Mouse (Mus musculus) thymus, postnatal 4 days (tissue): Measurements from ENCODE around the gene Bcl7c.
"Not testable (repeated sequence)": the region's sequence is repeated elsewhere in the genome, so short reads cannot be mapped to it uniquely, and the experiment has no call there.

Source experiments
- DNase-seq: peaks from one replicate; pipeline ENCODE4 v3.0.0; 2021

The Bcl7c gene

DNA sequence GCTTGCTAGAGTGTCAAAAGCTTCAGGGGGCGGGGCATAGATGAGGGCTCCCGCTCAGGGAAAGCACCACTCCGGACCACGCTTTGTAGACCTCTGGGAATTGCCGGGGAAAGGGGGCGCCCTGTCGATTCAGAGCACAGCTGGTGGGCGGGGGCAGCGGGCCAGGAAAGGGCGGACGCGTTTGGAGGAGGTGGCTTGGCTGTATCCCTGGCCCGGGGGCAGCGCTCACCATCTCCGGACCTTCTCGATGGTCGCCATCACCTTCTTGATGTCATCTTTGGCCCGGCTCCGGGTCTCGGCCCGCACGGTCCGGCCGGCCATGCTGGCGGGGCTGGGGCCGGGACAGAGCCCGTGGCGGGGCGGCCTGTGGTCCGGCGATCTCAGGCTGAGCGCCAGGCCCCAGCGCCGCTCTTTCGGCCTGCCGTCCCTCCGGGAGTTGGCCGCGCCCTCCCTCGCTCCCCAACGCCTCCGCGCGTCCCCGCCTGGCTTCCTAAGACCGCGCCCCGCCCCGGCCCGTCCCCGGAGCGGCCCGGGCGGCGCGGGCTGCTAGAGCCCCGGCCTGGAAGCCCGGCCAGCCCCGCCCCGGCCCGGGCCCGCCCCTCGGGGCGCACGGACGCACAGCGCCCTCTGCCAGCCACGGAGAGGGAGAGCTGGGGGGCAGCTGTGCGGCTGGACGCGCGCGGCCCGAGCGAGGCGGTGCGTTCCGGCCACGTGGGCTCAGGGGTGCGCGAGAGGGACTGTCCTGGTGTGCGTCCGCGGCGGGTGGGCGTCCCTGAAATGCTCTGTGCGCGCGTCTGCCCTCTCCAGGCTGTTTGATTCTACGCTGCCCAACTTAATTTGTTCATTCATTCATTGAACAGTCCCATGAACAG lies at the start of gene Bcl7c:
TSS of gene Bcl7c (minus strand) at position 727 of the 872 bp plus-strand sequence.
- peak; percentile 89 for DNase-seq

DNA sequence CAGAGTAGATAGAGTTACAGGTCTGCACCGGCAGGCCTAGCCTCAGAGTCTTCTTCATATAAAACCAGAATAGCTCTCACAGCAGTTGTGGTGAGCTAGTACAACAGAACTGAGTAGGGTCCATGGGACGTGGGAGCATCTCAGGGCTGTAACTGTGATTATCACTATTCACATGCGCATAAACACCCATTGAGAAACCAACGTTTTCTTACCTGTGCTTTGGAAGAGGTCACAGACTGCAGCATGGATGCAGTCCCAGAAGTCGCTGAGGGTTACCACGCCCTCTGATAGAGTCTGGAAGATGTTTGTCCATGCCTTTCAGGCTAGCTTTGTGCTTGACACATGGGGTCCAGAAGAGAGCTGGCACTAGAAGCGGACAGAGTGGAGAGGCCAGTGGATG lies 45.0 kb upstream of the Bcl7c start:
- no peak for DNase-seq

DNA sequence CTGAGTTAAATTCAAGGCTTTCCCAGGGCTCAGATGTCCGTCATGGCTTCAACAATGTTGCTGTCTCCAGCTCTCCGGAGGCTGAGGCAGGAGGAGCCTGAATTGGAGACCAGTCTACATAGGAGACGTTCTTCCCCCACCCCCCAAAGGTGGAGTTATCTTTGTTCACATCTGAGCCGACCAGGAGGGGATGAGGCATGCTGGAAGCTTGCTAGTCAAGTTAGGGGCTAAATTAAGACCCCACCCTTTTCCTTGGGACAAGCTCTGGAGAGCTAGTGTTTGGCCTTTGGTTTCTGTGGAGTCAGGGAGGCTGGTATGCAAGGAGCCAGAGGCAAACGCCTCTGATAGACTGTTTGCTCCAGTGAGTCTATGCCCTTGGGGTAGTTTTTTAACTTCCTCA lies 44.4 kb upstream of the Bcl7c start:
- DNase-seq = no peak

DNA sequence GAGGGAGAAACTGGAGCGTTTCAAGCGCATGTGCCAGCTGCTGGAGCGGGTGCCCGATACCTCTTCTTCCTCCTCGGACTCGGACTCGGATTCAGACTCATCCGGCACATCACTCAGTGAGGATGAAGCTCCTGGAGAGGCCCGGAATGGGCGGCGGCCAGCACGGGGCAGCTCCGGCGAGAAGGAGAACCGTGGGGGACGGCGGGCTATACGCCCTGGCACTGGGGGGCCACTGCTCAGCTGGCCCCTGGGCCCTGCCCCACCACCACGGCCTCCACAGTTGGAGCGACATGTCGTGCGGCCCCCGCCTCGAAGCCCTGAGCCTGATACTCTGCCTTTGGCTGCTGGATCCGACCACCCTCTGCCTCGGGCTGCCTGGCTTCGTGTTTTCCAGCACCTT lies 43.3 kb upstream of the Bcl7c start:
- DNase-seq = no peak

DNA sequence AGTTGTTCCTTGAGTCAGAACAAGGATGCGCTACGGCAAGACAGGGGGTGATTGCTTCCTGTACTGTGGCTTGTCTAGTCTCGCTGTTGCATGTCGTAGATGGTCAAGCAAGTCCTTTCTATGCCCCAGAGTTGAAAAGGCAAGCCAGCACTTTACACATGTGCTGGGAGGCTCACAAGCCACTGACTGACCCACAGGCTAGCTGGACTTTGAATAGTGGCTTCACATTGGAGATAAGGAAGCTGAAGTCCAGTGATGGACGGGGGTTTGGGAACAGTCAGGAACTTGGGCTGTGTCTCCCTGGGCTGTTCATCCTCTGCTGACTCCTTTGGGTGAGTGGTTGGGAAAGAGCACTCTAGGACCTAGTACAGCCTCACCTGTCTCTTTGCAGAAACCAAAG lies 42.9 kb upstream of the Bcl7c start:
- DNase-seq = no peak

DNA sequence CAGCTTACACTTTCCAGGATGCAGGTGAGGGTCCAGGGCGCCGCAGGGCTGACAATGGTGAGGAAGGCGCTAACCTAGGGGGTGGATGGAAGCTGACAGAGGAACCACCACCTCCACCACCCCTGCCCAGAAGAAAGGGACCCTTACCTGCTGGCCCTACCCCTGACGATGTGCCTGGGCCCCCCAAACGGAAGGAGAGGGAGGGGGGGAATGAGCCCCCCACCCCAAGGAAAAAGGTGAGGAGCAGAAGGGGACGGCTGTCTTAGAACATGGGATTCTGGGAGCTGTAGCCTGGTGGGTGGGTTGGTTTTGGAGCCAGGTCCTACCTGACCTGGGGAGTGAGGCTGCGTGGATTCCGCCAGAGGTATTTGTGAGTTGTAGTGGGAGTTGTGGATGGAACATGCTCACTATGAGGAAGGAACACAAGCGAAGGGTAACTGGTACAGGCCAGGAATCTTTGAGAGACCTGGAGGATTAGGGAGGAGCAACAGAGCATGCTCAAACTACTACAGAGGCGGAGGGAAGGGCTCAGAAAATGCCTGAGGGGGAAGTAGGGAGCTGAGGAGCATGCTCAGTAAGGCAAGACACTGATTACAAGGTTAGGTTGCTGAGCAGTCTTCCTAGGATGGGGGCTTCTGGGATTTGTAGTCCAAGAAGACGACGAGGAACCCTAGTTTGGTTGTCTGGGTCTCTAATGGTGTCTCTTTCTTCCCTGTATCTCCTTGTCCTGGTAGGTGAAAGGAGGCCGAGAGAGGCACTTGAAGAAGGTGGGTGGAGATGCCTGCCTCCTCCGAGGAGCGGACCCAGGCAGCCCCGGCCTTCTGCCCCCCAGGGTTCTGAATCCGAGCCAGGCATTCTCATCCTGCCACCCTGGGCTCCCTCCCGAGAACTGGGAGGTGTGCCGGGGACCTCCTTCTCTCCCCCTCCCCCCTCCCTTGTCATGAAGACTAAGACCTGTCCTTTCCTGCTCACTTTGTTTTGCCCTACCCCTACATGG lies 41.7 kb upstream of the Bcl7c start:
- no peak for DNase-seq

DNA sequence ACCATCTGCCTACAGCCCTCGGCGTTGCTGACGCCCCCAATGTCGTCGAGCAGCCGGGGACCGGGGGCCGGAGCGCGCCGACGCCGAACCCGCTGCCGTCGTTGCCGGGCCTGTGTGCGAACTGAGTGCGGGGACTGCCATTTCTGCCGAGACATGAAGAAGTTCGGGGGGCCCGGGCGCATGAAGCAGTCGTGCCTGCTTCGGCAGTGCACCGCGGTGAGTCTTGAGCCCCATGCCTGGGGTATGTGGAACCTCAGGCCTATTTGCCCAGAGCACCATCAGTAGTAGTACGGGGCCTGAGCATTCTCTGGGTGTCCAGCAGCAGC lies 39.5 kb upstream of the Bcl7c start:
- peak; percentile 28 for DNase-seq

DNA sequence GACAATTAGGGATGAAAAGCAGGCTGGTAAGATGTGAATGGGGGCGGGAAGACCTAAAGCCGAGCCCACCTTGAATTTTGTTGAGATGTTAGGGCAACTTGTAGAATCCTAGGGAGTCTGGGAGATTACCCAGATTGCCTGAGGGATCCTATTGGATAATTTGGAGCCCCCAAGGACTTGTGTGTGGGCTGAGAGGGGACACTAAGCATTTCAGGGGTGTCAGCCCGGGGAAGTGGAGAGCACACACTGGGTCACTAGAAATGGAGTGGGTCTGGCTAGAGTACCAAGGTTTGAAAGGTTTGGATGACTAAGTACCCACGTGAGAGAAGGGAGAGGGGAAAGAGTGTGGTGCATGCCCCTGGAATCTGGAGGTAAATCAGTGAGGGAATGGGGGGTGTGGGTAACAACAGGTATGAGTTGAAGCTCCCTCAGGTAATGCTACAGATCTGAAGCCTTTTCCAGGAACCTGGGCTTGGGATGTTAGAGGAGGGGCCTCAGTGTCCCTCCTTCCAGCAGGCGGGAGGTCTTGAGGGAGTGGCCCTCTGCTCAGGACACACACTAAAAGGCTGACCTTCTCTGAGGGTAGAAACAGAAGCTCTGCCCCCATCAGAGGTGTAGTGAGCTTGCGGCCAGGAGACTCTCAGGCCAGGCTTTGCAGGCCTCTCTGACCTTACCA lies 39.0 kb upstream of the Bcl7c start:
- no peak for DNase-seq

DNA sequence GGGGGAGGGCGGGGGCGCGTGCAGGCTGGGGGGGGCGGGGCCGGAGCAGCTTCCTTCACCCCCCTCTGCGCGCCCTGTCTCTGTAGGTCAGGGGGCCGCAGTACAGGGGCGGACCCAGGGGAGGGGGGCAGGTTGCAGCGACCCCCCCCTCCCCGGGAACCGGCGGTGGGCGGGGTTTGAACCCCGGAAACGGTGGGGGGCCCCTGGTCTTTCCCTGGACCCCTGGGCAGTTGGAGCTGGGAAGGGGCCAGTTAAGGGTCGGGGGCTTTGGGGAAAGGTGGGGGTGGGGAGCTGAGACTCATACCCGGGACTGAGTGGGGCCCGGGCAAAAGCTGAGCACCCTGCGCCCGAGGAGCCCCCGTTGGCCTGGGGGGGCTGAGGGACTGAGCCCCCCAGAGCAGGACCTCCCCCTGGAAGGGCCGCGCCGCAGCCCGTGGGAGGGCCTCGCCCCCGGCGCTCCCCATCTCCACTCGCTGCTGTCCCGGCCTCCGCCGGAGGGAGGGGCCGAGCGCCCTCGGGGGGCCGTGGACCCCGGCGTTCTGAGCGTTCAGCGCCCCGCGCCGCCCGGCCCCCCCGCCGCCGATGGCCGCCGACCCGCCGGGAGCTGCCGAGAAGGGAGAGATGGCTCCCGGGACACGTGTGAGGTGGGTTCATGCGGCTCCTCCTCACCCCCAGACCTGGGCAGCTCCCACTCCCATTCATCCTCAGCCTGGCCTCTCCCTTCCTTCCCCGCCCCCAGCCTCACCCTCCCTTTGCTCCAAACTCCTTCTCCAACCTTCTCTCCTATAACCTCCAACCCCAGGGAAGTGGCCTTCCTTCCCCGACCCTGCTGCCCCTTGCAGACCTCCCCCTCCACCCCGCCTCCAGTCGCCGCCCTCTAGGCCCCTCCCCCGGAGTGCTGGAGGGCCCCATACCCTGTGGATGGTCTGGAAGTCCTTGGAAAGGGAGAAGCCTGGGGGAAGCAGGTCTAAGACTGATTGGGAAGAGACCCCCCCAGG lies 38.1 kb upstream of the Bcl7c start:
- DNase-seq = peak; percentile 70

DNA sequence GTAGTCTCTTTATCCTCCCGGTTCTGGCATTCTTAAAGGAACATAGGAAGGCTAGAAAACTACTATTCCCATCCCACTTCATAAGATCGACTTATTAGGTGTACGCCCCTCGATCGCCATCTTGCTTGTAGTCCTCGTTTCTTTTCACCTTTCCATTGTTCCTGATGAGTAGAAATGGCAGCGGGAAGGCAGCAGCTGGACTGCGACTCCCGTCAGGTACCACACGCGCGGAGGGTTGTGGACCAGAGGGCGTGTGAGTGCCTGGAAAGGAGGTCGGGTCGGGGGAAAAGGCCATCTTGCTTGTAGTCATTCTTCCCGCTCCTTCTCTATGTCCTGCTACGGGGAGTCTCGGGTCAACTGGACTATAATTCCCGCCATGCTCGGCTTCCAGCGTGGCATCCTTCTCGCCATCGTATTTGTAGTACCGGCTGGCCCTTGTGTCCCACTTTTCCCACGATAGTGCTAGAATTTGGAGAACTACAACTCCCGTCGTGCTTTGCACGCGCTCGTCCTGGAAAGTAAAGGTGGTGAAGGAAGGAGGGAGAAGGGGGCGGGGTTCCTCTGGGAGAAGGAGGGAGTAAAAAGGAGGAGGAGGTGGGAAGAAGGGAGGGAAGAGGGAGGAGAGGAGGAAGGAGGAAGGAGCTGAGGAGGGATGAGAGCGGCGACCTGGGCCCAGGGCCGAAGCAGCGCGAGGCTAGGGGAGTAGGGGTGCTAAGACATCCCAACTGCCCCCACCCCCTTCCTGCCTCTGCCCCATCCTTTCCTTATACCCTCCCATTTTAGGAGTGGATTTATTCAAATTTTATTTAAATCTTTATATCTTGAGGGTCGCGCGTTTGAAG lies 37.1 kb upstream of the Bcl7c start:
- DNase-seq = peak; percentile 75

DNA sequence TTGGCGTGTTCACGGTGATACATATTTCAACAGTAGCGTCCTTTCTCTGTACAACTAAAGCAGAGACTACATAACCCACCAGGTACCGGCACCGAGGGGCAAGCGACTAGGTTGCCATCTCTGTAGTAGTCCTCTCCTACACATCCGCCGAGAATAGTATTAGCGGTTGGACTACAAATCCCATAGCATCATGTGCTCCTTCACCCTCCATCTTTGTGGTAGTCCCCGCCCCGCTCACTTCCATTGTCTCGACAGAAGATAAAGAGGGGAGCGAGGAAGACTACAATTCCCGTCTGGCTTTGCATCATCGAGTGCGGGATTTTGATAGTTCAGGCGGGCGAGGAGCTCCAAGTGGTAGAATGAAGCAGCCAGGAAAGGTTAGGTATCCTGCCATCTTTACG lies 36.5 kb upstream of the Bcl7c start:
- DNase-seq = peak; percentile 88

DNA sequence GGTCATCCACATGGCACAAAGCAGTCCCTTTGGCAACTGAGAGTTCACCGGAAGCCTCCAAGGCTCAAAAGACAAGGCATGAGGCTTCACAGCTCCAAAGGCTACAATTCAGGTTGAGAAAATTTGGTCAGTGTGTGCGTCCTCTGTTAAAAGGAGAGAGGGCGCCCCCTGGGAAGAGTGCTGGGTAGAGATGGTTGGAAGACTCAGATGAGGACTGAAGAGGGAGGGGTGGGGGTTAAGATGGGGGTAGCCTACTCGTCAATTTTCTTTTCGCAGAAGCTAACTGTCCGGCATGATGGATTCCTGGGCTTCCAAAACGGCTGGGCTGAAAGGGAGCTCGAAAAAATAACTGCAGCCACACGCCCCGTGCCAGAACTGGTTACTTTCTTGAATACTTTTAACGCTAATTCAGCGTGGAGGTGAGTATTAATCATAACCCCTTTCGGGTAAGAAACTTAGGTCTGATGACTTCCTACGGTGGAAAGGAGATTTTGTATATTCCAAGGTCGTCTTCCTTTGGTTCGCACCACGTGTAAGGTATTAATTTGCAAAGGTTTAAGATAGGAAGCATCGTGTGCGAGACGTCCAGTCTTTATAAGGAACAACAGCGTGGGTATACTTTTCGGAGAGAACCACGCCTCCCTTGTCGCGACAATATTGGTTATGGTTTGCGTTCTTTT lies 35.8 kb upstream of the Bcl7c start, which contains the start of gene Fbxl19:
TSS of gene Fbxl19 (plus strand) at position 178 of the 680 bp plus-strand sequence.
- DNase-seq = peak; percentile 90

DNA sequence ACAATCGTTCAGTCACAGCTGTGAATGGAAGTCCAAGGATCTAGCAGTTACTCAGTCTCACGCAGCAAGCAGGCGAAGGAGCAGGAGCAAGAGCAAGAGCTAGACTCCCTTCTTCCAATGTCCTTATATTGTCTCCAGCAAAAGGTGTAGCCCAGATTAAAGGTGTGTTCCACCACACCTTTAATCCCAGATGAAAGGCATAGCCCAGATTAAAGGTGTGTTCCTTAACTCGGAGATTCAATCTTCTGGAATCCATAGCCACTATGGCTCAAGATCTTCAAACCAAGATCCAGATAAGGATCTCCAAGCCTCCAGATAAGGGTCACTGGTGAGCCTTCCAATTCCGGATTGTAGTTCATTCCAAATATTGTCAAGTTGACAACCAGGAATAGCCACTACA lies 23.3 kb upstream of the Bcl7c start, which contains the start of gene Ctf2:
TSS of gene Ctf2 (minus strand) at position 101 of the 400 bp plus-strand sequence.
- DNase-seq = not testable (repeated sequence)

DNA sequence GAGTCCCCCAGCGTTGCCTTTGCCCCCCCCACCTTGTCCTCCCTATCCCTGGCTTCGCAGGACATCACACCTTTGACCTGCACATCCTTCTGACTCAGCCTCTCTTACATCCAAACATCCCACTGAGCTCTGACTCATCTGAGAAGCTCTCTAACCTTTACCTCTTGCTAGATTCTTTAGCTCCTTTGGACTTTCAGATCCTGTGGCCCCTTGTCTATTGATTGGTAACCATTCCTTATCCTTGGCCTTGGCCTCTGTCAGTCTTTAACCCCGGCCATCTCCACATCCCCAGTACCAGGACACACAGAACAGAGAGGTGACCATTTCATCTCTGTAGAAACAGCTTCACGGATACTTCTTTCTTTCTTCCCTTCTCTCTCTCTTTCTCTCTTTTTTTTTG lies 21.4 kb upstream of the Bcl7c start:
- no peak for DNase-seq

DNA sequence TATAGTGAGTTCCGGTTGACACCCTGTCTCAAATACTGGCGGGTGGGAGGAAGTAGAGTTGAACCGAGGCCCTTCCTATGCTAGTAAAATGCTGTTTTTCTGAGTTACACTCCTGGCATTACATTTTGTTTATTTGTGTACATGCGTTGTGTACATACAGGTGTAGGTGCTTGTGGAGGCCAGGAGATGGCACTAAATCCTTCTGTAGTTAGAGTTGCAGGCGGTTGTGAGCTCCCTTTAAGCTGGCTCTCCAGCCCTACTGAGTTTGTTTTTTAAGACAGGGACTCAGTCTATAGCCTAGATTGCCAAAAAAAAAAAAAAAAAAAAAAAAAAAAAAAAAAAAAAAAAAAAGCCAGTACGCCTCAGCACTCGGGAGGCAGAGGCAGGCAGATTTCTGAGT lies 19.2 kb upstream of the Bcl7c start:
- DNase-seq = no peak

DNA sequence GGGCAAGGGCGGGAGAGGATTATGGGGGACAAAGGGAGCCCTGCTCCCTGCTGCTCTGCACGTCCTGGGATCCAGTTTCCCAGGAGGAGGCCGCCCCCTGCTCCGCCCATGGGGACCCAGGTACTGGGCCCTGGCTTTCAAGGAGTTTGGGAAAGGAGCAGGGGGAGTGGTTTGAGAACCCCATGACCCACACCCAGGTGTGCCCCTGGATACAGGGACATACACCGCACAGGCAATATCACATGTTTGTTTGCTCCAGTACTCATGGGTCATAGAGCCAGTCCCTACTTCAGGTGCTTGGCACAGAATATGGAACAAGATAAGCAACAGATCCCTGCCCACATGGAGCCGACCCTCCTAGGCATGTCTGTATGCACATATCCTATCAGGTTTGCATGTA lies 17.2 kb upstream of the Bcl7c start:
- DNase-seq = no peak

DNA sequence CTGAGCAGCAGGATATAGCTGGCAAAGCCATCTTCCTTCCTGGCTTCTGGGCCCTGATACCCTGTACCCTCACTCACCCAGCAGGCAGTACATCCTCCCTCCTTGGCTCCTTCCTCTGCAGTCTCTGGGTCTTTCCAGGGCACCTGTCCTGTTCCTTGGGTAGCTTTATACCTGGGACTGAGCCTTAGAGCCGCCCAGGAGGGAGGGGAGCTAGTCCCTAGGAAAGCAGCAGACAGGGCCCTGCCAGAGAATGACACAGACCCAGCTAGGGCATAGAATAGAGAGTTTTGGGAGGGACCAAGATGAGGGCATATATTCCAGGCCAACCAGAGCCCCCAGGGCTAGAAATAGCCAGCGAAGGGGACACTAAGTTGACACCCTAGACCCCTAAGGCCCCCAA lies 16.8 kb upstream of the Bcl7c start:
- no peak for DNase-seq

DNA sequence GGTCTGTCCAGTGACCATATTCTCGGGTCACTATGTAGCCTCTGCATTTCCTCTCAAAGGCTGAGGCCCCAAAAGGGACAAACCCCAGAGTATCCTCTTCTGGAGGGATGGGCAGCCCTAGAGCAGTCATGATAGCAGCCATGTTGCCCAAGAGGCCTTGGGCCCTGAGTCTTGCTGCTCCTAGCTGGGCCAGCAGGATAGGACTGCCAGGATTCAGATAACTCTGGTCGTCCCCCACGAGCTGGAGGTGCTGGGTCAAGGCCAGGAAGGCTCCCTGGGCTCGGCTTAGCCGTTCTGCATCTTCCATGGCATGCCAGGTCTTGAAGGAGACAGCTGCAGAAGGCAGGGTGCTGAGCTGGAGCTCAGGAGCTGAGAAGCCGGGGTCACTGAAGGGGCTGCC lies 10.5 kb upstream of the Bcl7c start:
- no peak for DNase-seq

DNA sequence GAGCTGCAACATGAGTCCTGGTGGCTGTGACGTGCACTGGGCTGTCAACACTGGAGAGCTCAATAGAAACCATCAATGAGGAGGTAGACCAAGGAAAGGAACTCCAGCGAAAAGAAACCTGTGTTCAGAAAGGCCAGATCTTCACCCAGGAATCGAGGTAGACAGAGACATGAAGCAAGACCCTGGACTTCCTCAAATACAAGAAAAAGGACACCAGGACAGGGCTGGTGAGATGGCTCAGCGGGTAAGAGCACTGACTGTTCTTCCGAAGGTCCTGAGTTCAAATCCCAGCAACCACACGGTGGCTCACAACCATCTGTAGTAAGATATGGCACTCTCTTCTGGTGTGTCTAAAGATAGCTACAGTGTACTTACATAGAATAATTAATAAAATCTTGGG lies 9.6 kb upstream of the Bcl7c start:
- no peak for DNase-seq

DNA sequence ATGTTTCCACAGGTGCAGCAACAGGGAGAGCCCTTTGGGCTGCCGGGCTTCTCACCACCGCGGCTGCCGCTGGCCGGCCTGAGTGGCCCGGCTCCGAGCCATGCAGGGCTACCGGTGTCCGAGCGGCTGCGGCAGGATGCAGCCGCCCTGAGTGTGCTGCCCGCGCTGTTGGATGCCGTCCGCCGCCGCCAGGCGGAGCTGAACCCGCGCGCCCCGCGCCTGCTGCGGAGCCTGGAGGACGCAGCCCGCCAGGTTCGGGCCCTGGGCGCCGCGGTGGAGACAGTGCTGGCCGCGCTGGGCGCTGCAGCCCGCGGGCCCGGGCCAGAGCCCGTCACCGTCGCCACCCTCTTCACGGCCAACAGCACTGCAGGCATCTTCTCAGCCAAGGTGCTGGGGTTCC lies 8.3 kb upstream of the Bcl7c start:
- DNase-seq = peak; percentile 86
